Mouse (Mus musculus) left cerebral cortex, adult 2 months (tissue): ENCODE measurements around the gene Vpreb1. TPM values are rescaled to one million over a fixed set of nuclear protein-coding genes. Genes with fewer than 3 reads are reported as not detected.

Source experiments
- DNase-seq, 2 experiments: peaks; one replicate each; pipeline ENCODE4 v3.0.0; 2021 to 2022; ENCODE audit warnings: low spot score in 2 of 2, mixed read lengths in 1 of 2; ENCODE audit errors: extremely low spot score in 1 of 2
- H3K27ac ChIP-seq: fragments of 200-600 bp; 2 replicates; pipeline ENCODE4 v1.8.1; 2022
- H3K4me3 ChIP-seq: fragments of 200-600 bp; 2 replicates; pipeline ENCODE4 v1.8.1; 2022
- CTCF ChIP-seq: fragments of 200-600 bp; IDR thresholded peaks from 2 replicates; pipeline ENCODE4 v1.8.1; 2022; ENCODE audit warnings: antibody characterized with exemption, mild to moderate bottlenecking, moderate library complexity
- intact Hi-C: fragments of 180-260 bp; cut with DNase I; formaldehyde crosslinking; loops from one replicate; pipeline ENCODE4 v1.15.1; 2025
- long read RNA-seq, 2 experiments: library from polyadenylated mRNA; stranded (forward); transcript quantifications; one replicate each; pipeline ENCODE4 v2.0.0; 2021; ENCODE audit warnings: borderline mapping rate in 2 of 2
- total RNA-seq, 2 experiments: library from RNA; stranded (reverse); gene quantifications; 2 replicates each; pipeline ENCODE4 v1.2.3; 2021

The Vpreb1 gene
- under 1 TPM in 1 of 2 experiments, not detected in 1; 0.63 TPM for total RNA-seq
- long read RNA-seq, experiment 1, partial matches to known transcripts: 0 of 1 reads
- long read RNA-seq, experiment 1, other reads (novel, unspliced or antisense): 0 of 1 reads
- long read RNA-seq, experiment 2: 0 reads

- intact Hi-C loops: loop anchor here (5.0 kb wide), 3 partner anchors 273 to 568 kb away; partner anchors contain the start of genes Dnm1l and Yars2
- peak; percentile 88 to 90 for DNase-seq
- TF ChIP-seq CTCF: peak; percentile 45
- H3K4me3 ChIP-seq: peak within 1 kb of the TSS; percentile 80
- H3K27ac ChIP-seq: peak within 1 kb of the TSS; percentile 93
Observed at GRCm38 (mm10) chr16:16870617-16871331, at the start of gene Vpreb1, which contains the start of gene Top3b. Gene Vpreb1, minus strand, starts transcription at chr16:16870843. Gene Top3b, plus strand, starts transcription at chr16:16870736.

DNA sequence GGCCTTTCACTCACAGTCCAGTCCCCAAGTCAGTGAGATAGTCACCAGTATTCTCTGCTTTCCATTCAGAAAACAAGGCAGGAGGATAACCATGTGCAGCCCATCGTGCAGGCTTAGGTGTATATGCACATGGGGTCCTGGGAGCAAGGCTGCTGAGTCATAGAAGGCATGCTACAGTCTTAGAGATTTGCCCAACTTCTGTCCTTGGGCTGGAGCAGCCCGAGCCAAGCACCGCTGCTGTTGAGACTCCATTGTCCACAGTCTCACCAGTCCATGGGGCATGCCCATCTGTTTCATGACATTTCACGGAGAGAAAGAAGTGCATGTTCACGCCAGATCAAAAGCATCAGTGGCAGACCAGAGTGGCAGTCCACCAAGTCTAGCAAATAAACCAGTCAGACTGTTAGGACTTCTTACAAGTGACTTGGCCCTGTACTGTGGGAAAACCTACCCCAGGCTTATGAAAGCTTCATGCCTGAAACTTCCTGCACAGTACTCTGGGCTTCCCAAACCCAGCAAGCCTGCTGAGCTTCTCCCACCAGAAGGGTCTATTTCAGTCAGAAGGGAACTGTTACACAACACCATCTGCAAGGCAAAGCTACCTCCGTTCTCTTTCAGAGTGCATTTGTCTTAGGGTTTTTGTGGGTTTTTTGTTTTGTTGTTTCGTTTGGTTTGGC, 47.9 kb upstream of the Vpreb1 start:
- DNase-seq: no peak
- no peak for TF ChIP-seq CTCF
- intact Hi-C loops: no loop called here
- Histone ChIP-seq H3K4me3 (no peak overlapping the region), H3K27ac (peak overlapping the region; percentile 85)

DNA sequence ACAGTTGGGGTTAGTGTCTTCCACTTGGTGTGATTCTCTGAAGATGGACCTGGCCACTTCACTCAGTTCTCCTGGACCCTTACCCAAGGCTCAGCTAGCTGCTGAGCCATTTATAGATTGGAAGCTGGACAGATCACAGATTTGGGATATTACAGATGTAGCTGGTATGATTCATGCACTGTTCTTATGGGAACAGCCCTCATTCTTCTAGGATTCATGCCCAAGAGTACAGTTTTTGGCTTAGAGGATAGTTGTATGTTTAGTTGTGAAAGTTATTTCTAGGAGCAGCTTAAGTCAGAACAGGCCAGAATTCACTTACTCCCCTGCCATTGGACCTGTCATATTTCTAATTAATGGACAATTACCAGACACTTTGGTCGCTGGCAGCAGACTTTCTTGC, 42.8 kb upstream of the Vpreb1 start:
- TF ChIP-seq CTCF: no peak
- Histone ChIP-seq H3K4me3 (no peak overlapping the region), H3K27ac (peak overlapping the region; percentile 73)
- DNase-seq: no peak
- intact Hi-C loops: loop anchor here (5.0 kb wide), 1 partner anchor 119 kb away; no protein-coding TSS in a partner anchor

- intact Hi-C loops: loop anchor here (1.0 to 5.0 kb wide), 2 partner anchors 16 to 120 kb away; partner anchors contain the start of gene Ppm1f
- DNase-seq: peak; percentile 67 to 72
- Histone ChIP-seq H3K27ac (peak overlapping the region; percentile 75), H3K4me3 (no peak overlapping the region)
- TF ChIP-seq CTCF: peak; percentile 98
Observed at GRCm38 (mm10) chr16:16911641-16912597, 41.3 kb upstream of the Vpreb1 start.

DNA sequence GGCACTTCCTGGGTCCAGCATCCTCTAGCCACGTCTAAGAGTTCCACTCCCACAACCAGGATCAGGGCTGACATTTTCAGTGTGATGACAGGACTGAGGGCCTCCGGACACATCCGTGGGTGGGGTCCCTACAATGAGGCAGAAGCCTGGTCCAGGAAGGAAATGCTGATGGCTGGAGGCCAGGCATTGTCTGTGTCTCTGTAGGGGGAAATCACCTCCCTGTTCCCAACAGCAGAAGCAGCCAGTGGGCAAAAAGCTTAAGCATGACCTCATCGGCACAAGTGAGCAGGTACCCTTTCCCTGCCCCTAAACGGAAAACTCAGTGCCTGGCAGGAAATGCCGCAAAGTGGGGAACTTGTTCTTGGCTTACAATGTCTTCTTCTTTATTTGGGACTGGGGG, 37.2 kb upstream of the Vpreb1 start:
- no peak for TF ChIP-seq CTCF
- intact Hi-C loops: no loop called here
- H3K4me3 ChIP-seq: no peak overlapping the region
- peak overlapping the region; percentile 73 for H3K27ac ChIP-seq
- no peak for DNase-seq

DNA sequence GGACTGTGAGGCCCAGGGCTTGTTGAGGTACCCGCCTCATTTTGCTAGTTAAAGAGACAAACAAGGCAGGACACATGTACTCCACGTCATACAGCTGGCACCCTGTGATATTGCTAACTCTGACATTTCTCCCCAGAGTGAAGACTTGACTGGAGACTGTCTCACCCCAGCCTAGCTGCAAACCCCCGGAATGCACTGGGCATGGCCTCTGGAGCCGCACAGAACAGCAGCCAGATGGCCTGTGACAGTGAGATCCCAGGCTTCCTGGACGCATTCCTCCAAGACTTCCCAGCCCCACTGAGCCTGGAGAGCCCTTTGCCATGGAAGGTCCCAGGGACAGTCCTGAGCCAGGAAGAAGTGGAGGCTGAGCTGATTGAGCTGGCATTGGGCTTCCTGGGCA, 32.5 kb upstream of the Vpreb1 start:
- Histone ChIP-seq H3K4me3 (no peak overlapping the region), H3K27ac (no peak overlapping the region)
- no peak for TF ChIP-seq CTCF
- DNase-seq: no peak
- intact Hi-C loops: loop anchor here (5.0 kb wide), 1 partner anchor 369 kb away; no protein-coding TSS in a partner anchor

GRCm38 (mm10) chr16:16902329-16902728, 31.7 kb upstream of the Vpreb1 start:
- intact Hi-C loops: loop anchor here (5.0 kb wide), 1 partner anchor 370 kb away; no protein-coding TSS in a partner anchor
- no peak for DNase-seq
- H3K27ac ChIP-seq: no peak overlapping the region
- H3K4me3 ChIP-seq: no peak overlapping the region
- TF ChIP-seq CTCF: no peak

GRCm38 (mm10) chr16:16897056-16897584, 26.5 kb upstream of the Vpreb1 start:
- TF ChIP-seq CTCF: no peak
- Histone ChIP-seq H3K4me3 (peak overlapping the region; percentile 83), H3K27ac (peak overlapping the region; percentile 84)
- intact Hi-C loops: no loop called here
- DNase-seq: no peak

- peak; percentile 95 to 99 for DNase-seq
- intact Hi-C loops: loop anchor here (1.0 kb wide), 1 partner anchor 16 kb away; no protein-coding TSS in a partner anchor
- peak; percentile 94 for TF ChIP-seq CTCF
- peak within 1 kb of the TSS; percentile 83 for H3K4me3 ChIP-seq
- H3K27ac ChIP-seq: peak within 1 kb of the TSS; percentile 84
Observed at GRCm38 (mm10) chr16:16896382-16897055, 25.9 kb upstream of the Vpreb1 start, which contains the start of gene Ppm1f. Gene Ppm1f, plus strand, starts transcription at chr16:16896469.

- intact Hi-C loops: loop anchor here (1.0 kb wide), 1 partner anchor 16 kb away; no protein-coding TSS in a partner anchor
- DNase-seq: no peak
Observed at GRCm38 (mm10) chr16:16896015-16896381, 25.4 kb upstream of the Vpreb1 start.

More at GRCm38 (mm10) chr16:16896015-16896381, 25.4 kb upstream of the Vpreb1 start:
- Histone ChIP-seq H3K4me3 (no peak overlapping the region), H3K27ac (0 out of 2 replicates have a peak overlapping the region, but pooled peaks have one; percentile 9)
- no peak for TF ChIP-seq CTCF
